Mouse (Mus musculus) forelimb bud, embryonic 11.5 days (tissue): ENCODE results near the gene Rgs7.

ENCODE experiments used
- DNase-seq: peaks from one replicate; pipeline ENCODE4 v3.0.0-alpha.2; 2012; ENCODE audit warnings: low read depth, low spot score

Gene Rgs7

GRCm38 (mm10) chr1:175178733-175179132 is 313.6 kb downstream of the Rgs7 start:
- no peak for DNase-seq

- DNase-seq: no peak
These were observed 317.2 kb downstream of the Rgs7 start for GRCm38 (mm10) chr1:175174918-175175675.

- no peak for DNase-seq
These were observed 336.8 kb downstream of the Rgs7 start for GRCm38 (mm10) chr1:175155469-175155868.

DNA sequence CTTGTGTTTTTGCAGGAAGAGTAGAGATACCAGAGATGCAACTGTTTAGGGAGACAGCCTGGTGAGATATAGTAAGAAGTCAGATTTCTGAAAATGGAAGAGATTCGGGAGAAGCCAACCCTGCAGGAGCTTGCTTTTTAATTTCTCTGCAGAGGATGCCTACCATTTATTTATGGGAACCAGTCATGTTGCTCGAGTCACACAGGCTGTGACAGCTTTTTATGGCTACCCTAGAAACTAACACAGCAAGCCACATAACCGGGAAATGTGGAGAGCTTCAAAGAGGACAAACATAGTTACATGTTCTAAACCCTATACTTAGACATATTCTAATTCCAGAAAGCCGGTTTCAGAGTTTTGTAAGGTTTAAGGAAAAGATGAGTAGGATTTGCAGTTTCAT is 349.2 kb downstream of the Rgs7 start:
- DNase-seq: no peak

GRCm38 (mm10) chr1:175128525-175128924 is 363.8 kb downstream of the Rgs7 start:
- no peak for DNase-seq

DNA sequence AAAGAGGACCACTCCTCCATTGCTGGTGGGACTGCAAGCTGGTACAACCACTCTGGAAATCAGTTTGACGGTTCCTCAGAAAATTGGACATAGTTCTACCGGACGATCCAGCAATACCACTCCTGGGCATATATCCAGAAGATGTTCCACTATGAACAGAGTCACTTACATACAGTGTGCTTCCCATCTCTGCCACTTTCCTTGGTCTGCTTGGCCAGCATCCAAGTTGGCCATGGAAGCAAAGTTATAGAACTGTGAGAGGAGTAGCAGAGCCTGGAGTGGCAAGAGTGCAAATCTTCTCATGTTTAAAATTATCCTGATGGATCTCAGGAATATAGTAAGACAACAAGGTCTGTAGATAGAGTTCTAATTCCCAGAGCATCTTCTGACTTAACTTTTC is 367.9 kb downstream of the Rgs7 start:
- DNase-seq: no peak

DNA sequence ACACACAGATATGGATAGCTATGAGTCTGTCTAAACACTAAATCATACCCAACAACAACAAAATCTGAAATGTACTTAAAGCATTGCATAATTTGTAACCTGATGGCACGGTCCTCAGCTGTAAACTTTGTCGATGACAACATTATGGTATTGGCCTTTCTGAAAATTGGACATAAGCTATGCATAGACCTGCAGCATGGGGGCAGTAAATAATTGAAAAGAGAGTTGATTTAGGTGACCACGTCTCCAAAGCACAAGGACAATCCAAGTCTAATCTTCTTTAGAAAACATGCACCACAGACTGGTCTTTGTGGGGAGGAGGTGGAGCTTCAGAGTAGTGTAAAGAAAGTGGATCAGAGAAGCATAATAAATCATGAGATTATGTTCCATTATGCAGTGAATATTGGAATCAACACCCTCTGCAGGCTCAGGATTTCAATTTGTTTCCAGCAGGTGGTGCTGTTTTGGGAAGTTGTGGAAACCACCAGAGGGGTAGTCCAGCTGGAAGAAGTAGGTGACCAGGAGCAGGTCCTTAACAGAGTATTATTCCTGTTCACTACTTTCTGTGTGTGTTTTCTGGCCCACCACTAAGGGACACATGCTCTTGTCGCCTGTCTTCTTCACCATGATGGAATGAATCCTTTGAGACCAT is 373.3 kb downstream of the Rgs7 start:
- no peak for DNase-seq

DNA sequence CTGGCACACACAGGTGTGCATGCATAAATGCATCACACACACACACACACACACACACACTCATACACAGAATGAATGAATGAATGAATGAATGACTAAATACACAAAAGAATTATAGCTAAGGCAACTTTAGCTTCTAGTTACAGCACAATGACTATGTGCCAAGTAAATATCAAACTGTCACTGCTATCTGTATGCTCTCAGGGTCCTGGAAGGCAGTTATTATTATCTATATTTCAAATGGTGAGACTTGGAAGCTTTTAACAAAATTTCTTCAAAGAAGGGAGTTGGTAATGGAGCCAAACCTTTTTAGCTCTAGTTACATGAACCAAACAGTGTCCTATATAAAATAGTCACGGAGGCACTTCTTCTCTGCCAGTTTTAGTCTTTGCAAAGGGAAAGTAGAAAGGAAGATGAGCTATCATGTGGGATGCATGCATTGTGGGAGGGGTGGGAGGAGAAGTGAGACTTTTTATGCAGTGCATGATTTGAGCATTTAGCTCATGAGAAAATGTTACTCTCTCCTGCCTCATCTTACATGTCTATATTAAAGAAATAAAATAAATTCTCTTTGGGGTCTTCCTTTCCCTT is 383.9 kb downstream of the Rgs7 start:
- no peak for DNase-seq

DNA sequence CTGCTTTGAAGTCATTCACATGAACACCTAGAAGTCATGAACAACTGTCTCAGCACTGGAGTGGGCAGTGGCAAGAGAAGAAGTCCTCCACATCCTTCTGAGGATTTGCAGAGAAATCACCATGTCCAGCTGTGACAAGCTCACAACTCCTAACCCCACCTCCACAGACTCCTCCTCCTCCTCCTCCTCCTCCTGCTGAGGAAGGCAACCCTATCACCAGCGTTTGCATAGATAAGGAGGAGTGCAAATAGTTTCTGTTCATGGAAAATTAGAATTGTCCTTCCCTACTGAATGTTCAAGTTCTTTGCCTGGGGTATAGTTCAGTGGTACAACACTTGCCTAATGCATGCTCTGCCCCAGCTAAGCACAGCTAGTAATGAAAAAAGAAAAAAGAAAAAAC is 386.0 kb downstream of the Rgs7 start:
- DNase-seq: no peak

GRCm38 (mm10) chr1:175105426-175105825 is 386.9 kb downstream of the Rgs7 start:
- DNase-seq: no peak

GRCm38 (mm10) chr1:175097014-175097413 is 395.3 kb downstream of the Rgs7 start:
- no peak for DNase-seq

DNA sequence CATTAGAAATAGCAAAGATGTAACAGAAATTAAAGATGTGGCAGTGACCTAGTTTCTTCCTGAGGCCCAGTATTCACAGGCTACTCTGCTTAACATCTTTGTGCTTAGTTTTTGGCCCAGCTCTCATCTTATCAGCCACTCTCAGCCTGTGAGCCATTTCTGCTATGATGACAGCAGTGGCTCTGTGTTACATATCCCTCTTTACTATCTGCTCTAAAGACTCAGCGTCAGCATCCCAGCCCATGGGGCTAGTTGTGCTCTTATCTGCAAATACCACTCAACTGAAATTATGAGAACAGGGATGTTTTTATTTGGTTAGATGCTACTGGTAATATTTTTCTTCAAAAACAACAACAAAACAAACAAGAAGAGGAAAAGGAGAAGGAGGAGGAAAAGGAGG is 410.2 kb downstream of the Rgs7 start:
- DNase-seq: no peak

GRCm38 (mm10) chr1:175079819-175080608 is 412.3 kb downstream of the Rgs7 start:
- DNase-seq: peak; percentile 19

GRCm38 (mm10) chr1:175073500-175074232 is 418.6 kb downstream of the Rgs7 start:
- no peak for DNase-seq

DNA sequence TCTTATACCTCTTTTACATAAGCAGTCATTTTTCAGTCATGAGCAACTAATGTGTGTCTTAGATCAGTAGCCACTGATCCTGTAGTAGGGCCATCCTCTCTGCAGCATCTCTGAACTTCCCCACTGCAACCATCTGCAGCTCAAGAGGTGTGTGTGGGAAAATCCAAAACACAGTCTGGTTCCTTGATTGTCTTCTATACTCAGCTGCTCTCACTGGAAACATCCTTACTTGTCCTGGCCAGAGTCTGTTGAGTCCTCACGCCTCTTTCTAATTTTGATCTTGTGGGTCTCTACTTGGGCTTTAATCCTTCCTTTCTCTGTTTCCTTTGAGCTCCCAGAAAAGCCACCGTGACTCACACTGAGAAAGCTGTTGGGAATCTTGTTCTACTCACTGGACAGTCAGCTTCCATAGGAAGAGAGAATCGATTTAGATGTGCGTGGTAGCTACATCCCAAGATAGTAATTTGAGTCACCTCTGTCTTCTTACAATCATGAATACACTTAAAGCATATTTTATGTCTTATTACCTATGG is 422.5 kb downstream of the Rgs7 start:
- DNase-seq: no peak

- DNase-seq: no peak
These were observed 443.2 kb downstream of the Rgs7 start for GRCm38 (mm10) chr1:175049121-175049520.

- DNase-seq: peak; percentile 56
These were observed 451.0 kb downstream of the Rgs7 start for GRCm38 (mm10) chr1:175041167-175041817.

DNA sequence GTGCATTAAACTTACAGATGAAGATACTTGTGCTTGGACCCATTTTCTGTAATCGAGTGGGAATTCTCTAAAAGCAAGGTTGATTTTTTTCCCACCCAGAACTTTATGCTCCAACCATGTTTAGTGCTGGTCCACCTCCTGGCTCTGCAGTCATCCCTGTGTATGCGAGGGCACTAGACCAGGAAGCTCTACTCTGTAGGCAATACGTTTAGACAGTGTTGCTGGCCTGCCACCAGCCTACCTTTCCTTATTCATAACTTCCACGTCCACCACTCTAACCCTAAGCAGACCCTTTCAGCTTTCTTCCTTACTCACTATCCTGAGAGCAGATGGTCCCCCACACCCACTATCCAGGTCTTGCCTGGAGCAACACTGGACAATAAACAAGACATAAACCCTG is 452.3 kb downstream of the Rgs7 start:
- DNase-seq: no peak

DNA sequence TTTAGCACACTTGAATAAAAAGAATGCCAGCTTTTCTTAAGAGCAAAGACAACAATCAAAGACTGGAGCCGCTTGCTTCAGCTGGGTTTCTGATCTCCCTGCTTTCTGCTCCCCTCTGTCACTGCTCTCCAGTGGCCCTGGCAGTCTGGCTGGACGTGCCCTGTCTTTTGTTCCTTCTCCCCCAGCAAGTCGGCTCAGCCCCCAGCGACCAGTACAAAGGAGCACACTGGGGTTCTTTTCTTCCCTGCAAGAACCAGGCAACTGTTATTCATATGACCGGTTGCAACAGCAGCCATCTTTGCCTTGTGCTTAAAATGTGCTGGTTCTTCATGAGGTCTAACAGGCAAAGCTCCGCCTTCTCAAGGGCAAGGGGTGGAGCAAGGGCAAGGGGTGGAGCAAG is 452.7 kb downstream of the Rgs7 start:
- no peak for DNase-seq

GRCm38 (mm10) chr1:175035461-175035860 is 456.8 kb downstream of the Rgs7 start:
- DNase-seq: peak; percentile 57

GRCm38 (mm10) chr1:175032015-175032414 is 460.3 kb downstream of the Rgs7 start:
- DNase-seq: peak; percentile 46
